Mouse (Mus musculus): ENCODE data around the gene Prelid3b. TPM values are rescaled to one million over a fixed set of nuclear protein-coding genes. Genes with fewer than 3 reads are reported as not detected.

The Prelid3b gene
- polyA plus RNA-seq, 1 experiment from 2014 or later, result 133 TPM

- H3K4me3 ChIP-seq (ENCODE audit: control insufficient read depth in 1 of 2, insufficient read depth in 1 of 2, low read depth in 1 of 2, low read length in 2 of 2), result no peak overlapping the region
- WGBS, result 63% methylated on average over 2 of the region's 2 CpGs
- no peak overlapping the region for H3K27ac ChIP-seq (replicated peaks in 1 of 2; ENCODE audit: control insufficient read depth in 1 of 2, insufficient read depth in 1 of 2, low read depth in 2 of 2, low read length in 2 of 2)
- no peak for ATAC-seq (ENCODE audit: insufficient number of reproducible peaks, insufficient read depth, low FRiP score, low read depth)
- peaks cover 2 to 5% of the 10 kb centered on the region in 2 experiments; a peak in 2 of 4 replicates for H3K4me1 ChIP-seq (ENCODE audit: control insufficient read depth in 2 of 2, insufficient read depth in 2 of 2, low read length in 2 of 2)
- no peaks in the 10 kb centered on the region for H3K9me3 ChIP-seq (ENCODE audit: control insufficient read depth, low read length)
- no peaks in the 10 kb centered on the region for H3K27me3 ChIP-seq (ENCODE audit: control insufficient read depth, insufficient read depth, low read length)
- H3K9ac ChIP-seq (ENCODE audit: low read length), result no peak overlapping the region
- peaks cover 33% of the 10 kb centered on the region for H3K36me3 ChIP-seq (ENCODE audit: control insufficient read depth, insufficient read depth, low read length)
- H3K4me2 ChIP-seq (ENCODE audit: low read length), result no peak overlapping the region
Measured at GRCm38 (mm10) chr2:174459365-174459764, 13.5 kb downstream of the Prelid3b start.

GRCm38 (mm10) chr2:174453681-174454080 is 19.2 kb downstream of the Prelid3b start:
- H3K4me1 ChIP-seq (ENCODE audit: control insufficient read depth in 2 of 2, insufficient read depth in 2 of 2, low read length in 2 of 2), result no peaks in the 10 kb centered on the region; a peak in 1 of 4 replicates
- H3K27ac ChIP-seq (replicated peaks in 1 of 2; ENCODE audit: control insufficient read depth in 1 of 2, insufficient read depth in 1 of 2, low read depth in 2 of 2, low read length in 2 of 2), result no peak overlapping the region
- H3K4me3 ChIP-seq (ENCODE audit: control insufficient read depth in 1 of 2, insufficient read depth in 1 of 2, low read depth in 1 of 2, low read length in 2 of 2), result no peak overlapping the region
- no peaks in the 10 kb centered on the region for H3K36me3 ChIP-seq (ENCODE audit: control insufficient read depth, insufficient read depth, low read length)
- H3K27me3 ChIP-seq (ENCODE audit: control insufficient read depth, insufficient read depth, low read length), result no peaks in the 10 kb centered on the region
- H3K9me3 ChIP-seq (ENCODE audit: control insufficient read depth, low read length), result no peaks in the 10 kb centered on the region
- no peak for ATAC-seq (ENCODE audit: insufficient number of reproducible peaks, insufficient read depth, low FRiP score, low read depth)
- H3K4me2 ChIP-seq (ENCODE audit: low read length), result no peak overlapping the region
- WGBS, result 50% methylated on average over 7 of the region's 7 CpGs
- no peak overlapping the region for H3K9ac ChIP-seq (ENCODE audit: low read length)

- H3K4me3 ChIP-seq (ENCODE audit: control insufficient read depth in 1 of 2, insufficient read depth in 1 of 2, low read depth in 1 of 2, low read length in 2 of 2), result no peak within 1 kb of the TSS
- H3K36me3 ChIP-seq (ENCODE audit: control insufficient read depth, insufficient read depth, low read length), result no peaks in the 10 kb centered on the region
- H3K4me1 ChIP-seq (ENCODE audit: control insufficient read depth in 2 of 2, insufficient read depth in 2 of 2, low read length in 2 of 2), result no peaks in the 10 kb centered on the region; a peak in 1 of 4 replicates
- H3K27ac ChIP-seq (replicated peaks in 1 of 2; ENCODE audit: control insufficient read depth in 1 of 2, insufficient read depth in 1 of 2, low read depth in 2 of 2, low read length in 2 of 2), result no peak within 1 kb of the TSS
- H3K27me3 ChIP-seq (ENCODE audit: control insufficient read depth, insufficient read depth, low read length), result no peaks in the 10 kb centered on the region
- no peak for ATAC-seq (ENCODE audit: insufficient number of reproducible peaks, insufficient read depth, low FRiP score, low read depth)
- H3K9ac ChIP-seq (ENCODE audit: low read length), result no peak within 1 kb of the TSS
- WGBS, result 70% methylated on average over 4 of the region's 4 CpGs
- no peak within 1 kb of the TSS for H3K4me2 ChIP-seq (ENCODE audit: low read length)
- no peaks in the 10 kb centered on the region for H3K9me3 ChIP-seq (ENCODE audit: control insufficient read depth, low read length)
Measured at GRCm38 (mm10) chr2:174450353-174450752, 22.5 kb downstream of the Prelid3b start, which contains the start of gene Tubb1. Gene Tubb1 (plus strand): TSS chr2:174450695.

- Histone ChIP-seq H3K27ac (replicated peaks in 1 of 2; ENCODE audit: control insufficient read depth in 1 of 2, insufficient read depth in 1 of 2, low read depth in 2 of 2, low read length in 2 of 2) (no peak overlapping the region), H3K4me2 (ENCODE audit: low read length) (no peak overlapping the region), H3K9me3 (ENCODE audit: control insufficient read depth, low read length) (no peaks in the 10 kb centered on the region), H3K36me3 (ENCODE audit: control insufficient read depth, insufficient read depth, low read length) (no peaks in the 10 kb centered on the region), H3K4me1 (ENCODE audit: control insufficient read depth in 2 of 2, insufficient read depth in 2 of 2, low read length in 2 of 2) (0 out of 4 replicates have a peak, but pooled peaks cover 0 to 2% of the 10 kb centered on the region in 2 experiments), H3K9ac (ENCODE audit: low read length) (no peak overlapping the region), H3K27me3 (ENCODE audit: control insufficient read depth, insufficient read depth, low read length) (no peaks in the 10 kb centered on the region), H3K4me3 (ENCODE audit: control insufficient read depth in 1 of 2, insufficient read depth in 1 of 2, low read depth in 1 of 2, low read length in 2 of 2) (no peak overlapping the region)
- ATAC-seq (ENCODE audit: insufficient number of reproducible peaks, insufficient read depth, low FRiP score, low read depth), result no peak
- WGBS, result 75% methylated on average over 4 of the region's 4 CpGs
Measured at GRCm38 (mm10) chr2:174448405-174448804, 24.5 kb downstream of the Prelid3b start.

- no peak for ATAC-seq (ENCODE audit: insufficient number of reproducible peaks, insufficient read depth, low FRiP score, low read depth)
- Histone ChIP-seq H3K4me3 (ENCODE audit: control insufficient read depth in 1 of 2, insufficient read depth in 1 of 2, low read depth in 1 of 2, low read length in 2 of 2) (no peak overlapping the region), H3K4me2 (ENCODE audit: low read length) (no peak overlapping the region), H3K27ac (replicated peaks in 1 of 2; ENCODE audit: control insufficient read depth in 1 of 2, insufficient read depth in 1 of 2, low read depth in 2 of 2, low read length in 2 of 2) (no peak overlapping the region), H3K27me3 (ENCODE audit: control insufficient read depth, insufficient read depth, low read length) (no peaks in the 10 kb centered on the region), H3K9ac (ENCODE audit: low read length) (no peak overlapping the region), H3K4me1 (ENCODE audit: control insufficient read depth in 2 of 2, insufficient read depth in 2 of 2, low read length in 2 of 2) (peaks cover 10 to 11% of the 10 kb centered on the region in 2 experiments; a peak in 3 of 4 replicates), H3K9me3 (ENCODE audit: control insufficient read depth, low read length) (no peaks in the 10 kb centered on the region), H3K36me3 (ENCODE audit: control insufficient read depth, insufficient read depth, low read length) (no peaks in the 10 kb centered on the region)
- 69% methylated on average over 8 of the region's 8 CpGs for WGBS
Measured at GRCm38 (mm10) chr2:174446905-174447304, 26.0 kb downstream of the Prelid3b start.

GRCm38 (mm10) chr2:174446492-174446891 is 26.4 kb downstream of the Prelid3b start:
- no peak overlapping the region for H3K9ac ChIP-seq (ENCODE audit: low read length)
- peaks cover 10 to 11% of the 10 kb centered on the region in 2 experiments; a peak in 3 of 4 replicates for H3K4me1 ChIP-seq (ENCODE audit: control insufficient read depth in 2 of 2, insufficient read depth in 2 of 2, low read length in 2 of 2)
- no peak overlapping the region for H3K27ac ChIP-seq (replicated peaks in 1 of 2; ENCODE audit: control insufficient read depth in 1 of 2, insufficient read depth in 1 of 2, low read depth in 2 of 2, low read length in 2 of 2)
- no peaks in the 10 kb centered on the region for H3K36me3 ChIP-seq (ENCODE audit: control insufficient read depth, insufficient read depth, low read length)
- no peak overlapping the region for H3K4me3 ChIP-seq (ENCODE audit: control insufficient read depth in 1 of 2, insufficient read depth in 1 of 2, low read depth in 1 of 2, low read length in 2 of 2)
- no peak overlapping the region for H3K4me2 ChIP-seq (ENCODE audit: low read length)
- ATAC-seq (ENCODE audit: insufficient number of reproducible peaks, insufficient read depth, low FRiP score, low read depth), result no peak
- WGBS, result 43% methylated on average over 7 of the region's 7 CpGs
- no peaks in the 10 kb centered on the region for H3K27me3 ChIP-seq (ENCODE audit: control insufficient read depth, insufficient read depth, low read length)
- H3K9me3 ChIP-seq (ENCODE audit: control insufficient read depth, low read length), result no peaks in the 10 kb centered on the region

GRCm38 (mm10) chr2:174445018-174445417 is 27.9 kb downstream of the Prelid3b start:
- WGBS, result 69% methylated on average over 6 of the region's 6 CpGs
- Histone ChIP-seq H3K4me1 (ENCODE audit: control insufficient read depth in 2 of 2, insufficient read depth in 2 of 2, low read length in 2 of 2) (peaks cover 10 to 11% of the 10 kb centered on the region in 2 experiments; a peak in 3 of 4 replicates), H3K9me3 (ENCODE audit: control insufficient read depth, low read length) (no peaks in the 10 kb centered on the region), H3K27me3 (ENCODE audit: control insufficient read depth, insufficient read depth, low read length) (no peaks in the 10 kb centered on the region), H3K27ac (replicated peaks in 1 of 2; ENCODE audit: control insufficient read depth in 1 of 2, insufficient read depth in 1 of 2, low read depth in 2 of 2, low read length in 2 of 2) (no peak overlapping the region), H3K4me2 (ENCODE audit: low read length) (no peak overlapping the region), H3K4me3 (ENCODE audit: control insufficient read depth in 1 of 2, insufficient read depth in 1 of 2, low read depth in 1 of 2, low read length in 2 of 2) (no peak overlapping the region), H3K9ac (ENCODE audit: low read length) (no peak overlapping the region), H3K36me3 (ENCODE audit: control insufficient read depth, insufficient read depth, low read length) (no peaks in the 10 kb centered on the region)
- ATAC-seq (ENCODE audit: insufficient number of reproducible peaks, insufficient read depth, low FRiP score, low read depth), result no peak

- WGBS, result 59% methylated on average over 7 of the region's 7 CpGs
- peaks cover 11 to 16% of the 10 kb centered on the region in 2 experiments for H3K4me1 ChIP-seq (ENCODE audit: control insufficient read depth in 2 of 2, insufficient read depth in 2 of 2, low read length in 2 of 2)
- H3K9me3 ChIP-seq (ENCODE audit: control insufficient read depth, low read length), result no peaks in the 10 kb centered on the region
- no peaks in the 10 kb centered on the region for H3K36me3 ChIP-seq (ENCODE audit: control insufficient read depth, insufficient read depth, low read length)
- ATAC-seq (ENCODE audit: insufficient number of reproducible peaks, insufficient read depth, low FRiP score, low read depth), result no peak
- no peak overlapping the region for H3K9ac ChIP-seq (ENCODE audit: low read length)
- H3K4me2 ChIP-seq (ENCODE audit: low read length), result no peak overlapping the region
- H3K27me3 ChIP-seq (ENCODE audit: control insufficient read depth, insufficient read depth, low read length), result no peaks in the 10 kb centered on the region
- H3K27ac ChIP-seq (replicated peaks in 1 of 2; ENCODE audit: control insufficient read depth in 1 of 2, insufficient read depth in 1 of 2, low read depth in 2 of 2, low read length in 2 of 2), result no peak overlapping the region
- no peak overlapping the region for H3K4me3 ChIP-seq (ENCODE audit: control insufficient read depth in 1 of 2, insufficient read depth in 1 of 2, low read depth in 1 of 2, low read length in 2 of 2)
Measured at GRCm38 (mm10) chr2:174444359-174444758, 28.5 kb downstream of the Prelid3b start.

All from heart, embryonic 14.5 days (tissue).